Mouse (Mus musculus) forebrain, embryonic 11.5 days (tissue): Measurements from ENCODE around the gene Taf3. TPM values are rescaled to one million over a fixed set of nuclear protein-coding genes. Genes with fewer than 3 reads are reported as not detected.
A peak's percentile ranks its signal among the peaks of the same experiment; 100 is the strongest.

Source experiments
- ATAC-seq: fragments of 200-750 bp; cut with Nextera tagmentation; replicated peaks from 2 replicates; pipeline ENCODE4 v1.8.0; 2017; ENCODE audit warnings: moderate TSS enrichment; ENCODE audit not compliant: low FRiP score
- DNase-seq: peaks from one replicate; pipeline ENCODE4 v3.0.0-alpha.2; 2017; ENCODE audit warnings: low spot score
- H3K27ac ChIP-seq: fragments of 300-500 bp; sonication (generic); 2 replicates; pipeline ENCODE4 v1.5.1; 2014; ENCODE audit warnings: low read depth, low read length
- H3K27me3 ChIP-seq: fragments of 300-500 bp; sonication (generic); 2 replicates; pipeline ENCODE4 v1.6.1; 2014; ENCODE audit warnings: mild to moderate bottlenecking, low read length, mixed read lengths; ENCODE audit not compliant: control insufficient read depth, insufficient read depth
- H3K36me3 ChIP-seq: fragments of 300-500 bp; sonication (generic); 2 replicates; pipeline ENCODE4 v1.6.1; 2014; ENCODE audit warnings: mild to moderate bottlenecking, low read length, moderate library complexity, mixed read lengths; ENCODE audit not compliant: control insufficient read depth, insufficient read depth
- H3K4me1 ChIP-seq: fragments of 300-500 bp; sonication (generic); replicated peaks from 2 replicates; pipeline ENCODE4 v1.6.1; 2014; ENCODE audit warnings: low read length, mixed read lengths; ENCODE audit not compliant: control insufficient read depth, insufficient read depth
- H3K4me2 ChIP-seq: fragments of 300-500 bp; sonication (generic); 2 replicates; pipeline ENCODE4 v1.6.1; 2014; ENCODE audit warnings: low read depth, mild to moderate bottlenecking, low read length, moderate library complexity, mixed read lengths; ENCODE audit not compliant: severe bottlenecking
- H3K4me3 ChIP-seq: fragments of 300-500 bp; sonication (generic); 2 replicates; pipeline ENCODE4 v1.5.1; 2014; ENCODE audit warnings: low read depth, low read length
- H3K9ac ChIP-seq: fragments of 300-500 bp; sonication (generic); 2 replicates; pipeline ENCODE4 v1.6.1; 2014; ENCODE audit warnings: low read length
- H3K9me3 ChIP-seq: fragments of 300-500 bp; sonication (generic); 2 replicates; pipeline ENCODE4 v1.6.1; 2016; ENCODE audit warnings: low read length, mixed read lengths; ENCODE audit not compliant: control insufficient read depth
- WGBS: fragments of 180-500 bp; shearing (Covaris S2); extraction: QIAGEN DNeasy Blood & Tissue Kit; methylation state at CpG from one replicate; pipeline ENCODE4 v1.1.7; 2014; 5-methylcytosine and 5-hydroxymethylcytosine counted together
- polyA plus RNA-seq: library from polyadenylated mRNA; unstranded; fragments of >200 nt; fragmentation: Nextera tagmentation; extraction: Ambion mirVana; gene quantifications from 2 replicates; pipeline ENCODE4 v1.2.1, GENCODE M21; 2014

The Taf3 gene
- polyA plus RNA-seq, 1 experiment from 2014 or later = 18.8 TPM

DNA sequence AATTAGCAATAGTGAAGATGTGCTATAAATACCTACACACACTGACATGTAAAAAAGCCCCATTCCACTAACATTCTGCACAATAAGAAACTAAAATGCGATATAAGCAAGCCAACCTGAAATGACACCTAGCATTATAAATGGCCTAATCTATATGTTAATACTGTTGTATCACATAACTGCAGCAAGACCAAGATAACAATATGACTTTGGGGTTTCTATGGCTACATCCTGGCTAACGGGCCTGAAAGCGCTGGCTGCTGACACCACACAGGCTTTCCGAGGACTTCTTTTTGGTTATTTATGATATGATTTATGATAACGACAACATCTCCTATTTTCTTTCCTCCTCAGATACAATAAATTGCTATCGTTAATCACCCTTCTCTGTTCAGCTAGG, 90.4 kb downstream of the Taf3 start:
- no peak overlapping the region for H3K27ac ChIP-seq
- no peak for DNase-seq
- ATAC-seq = no peak
- no peak overlapping the region for H3K9ac ChIP-seq
- no peaks in the 10 kb centered on the region for H3K9me3 ChIP-seq
- no peaks in the 10 kb centered on the region for H3K27me3 ChIP-seq
- H3K36me3 ChIP-seq = no peaks in the 10 kb centered on the region
- H3K4me3 ChIP-seq = no peak overlapping the region
- WGBS = 88% methylated on average over 6 of the region's 6 CpGs
- H3K4me2 ChIP-seq = no peak overlapping the region
- H3K4me1 ChIP-seq = no peaks in the 10 kb centered on the region

DNA sequence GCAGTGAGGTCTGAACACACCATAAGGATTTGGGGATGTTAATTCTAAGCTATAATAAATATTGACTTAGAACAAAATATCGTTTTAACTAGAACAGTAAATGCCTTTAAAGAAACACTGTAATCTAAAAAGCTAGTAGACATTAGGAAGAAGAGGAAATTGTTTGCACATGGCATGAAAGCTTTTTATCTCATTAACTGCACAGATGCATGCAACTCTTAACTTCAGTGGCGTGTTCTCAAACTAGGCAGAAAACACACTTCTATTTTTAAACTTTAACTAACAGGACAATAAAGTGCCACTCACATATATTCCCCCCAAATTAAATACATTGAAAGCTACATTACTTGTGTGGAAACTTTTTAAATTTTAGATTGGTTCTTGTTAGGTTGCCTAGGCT, 91.8 kb downstream of the Taf3 start:
- Histone ChIP-seq H3K27ac (no peak overlapping the region), H3K4me1 (no peaks in the 10 kb centered on the region), H3K27me3 (no peaks in the 10 kb centered on the region), H3K4me2 (no peak overlapping the region), H3K9ac (no peak overlapping the region), H3K36me3 (no peaks in the 10 kb centered on the region), H3K4me3 (no peak overlapping the region), H3K9me3 (no peaks in the 10 kb centered on the region)
- WGBS = 71% methylated on average over 2 of the region's 2 CpGs
- ATAC-seq (no peak), DNase-seq (no peak)

DNA sequence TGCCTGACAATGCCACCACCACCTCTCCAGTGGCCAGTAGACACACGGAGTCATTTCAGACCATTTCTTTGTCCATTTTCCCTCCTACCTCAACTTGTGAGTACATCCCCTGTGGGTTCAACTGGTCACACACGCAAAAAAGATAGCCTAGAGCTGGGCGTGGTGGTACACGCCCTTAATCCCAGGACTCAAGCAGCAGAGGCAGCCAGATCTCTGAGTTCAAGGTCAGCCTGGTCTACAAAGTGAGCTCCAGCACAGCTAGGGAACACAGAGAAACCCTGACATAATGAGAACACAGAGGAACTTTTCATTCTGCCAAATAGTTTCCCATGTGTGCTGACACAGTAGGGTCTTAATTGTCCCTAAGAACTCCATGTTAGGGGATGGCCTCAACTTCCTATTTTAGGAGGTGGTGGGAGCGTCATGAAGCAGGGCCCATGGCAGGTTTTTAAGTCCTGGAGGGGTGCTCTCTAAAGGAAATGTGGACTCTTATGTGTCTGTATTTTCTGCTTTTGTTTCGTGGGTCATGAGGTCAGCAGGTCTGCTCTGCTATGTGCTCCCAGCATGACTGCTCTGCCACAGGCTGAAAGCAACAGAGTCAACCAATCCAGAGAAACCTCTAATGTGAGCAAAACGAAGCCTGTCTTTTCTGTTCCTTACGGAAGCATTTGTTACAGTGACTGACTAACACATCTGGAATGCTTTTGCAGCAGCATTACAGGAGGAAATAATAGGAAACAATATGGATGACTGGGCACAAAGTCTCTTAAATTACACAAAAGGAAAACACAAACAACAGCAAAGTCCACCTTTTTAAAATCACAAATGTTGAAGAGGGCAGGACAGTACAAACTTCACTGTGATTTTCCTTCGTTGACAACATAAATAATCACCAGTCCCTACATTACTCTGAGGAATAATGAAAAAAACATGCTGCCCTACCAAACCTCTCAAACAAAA, 92.5 kb downstream of the Taf3 start:
- Histone ChIP-seq H3K4me2 (no peak overlapping the region), H3K27ac (no peak overlapping the region), H3K9ac (no peak overlapping the region), H3K4me3 (no peak overlapping the region), H3K36me3 (no peaks in the 10 kb centered on the region), H3K4me1 (no peaks in the 10 kb centered on the region), H3K9me3 (no peaks in the 10 kb centered on the region), H3K27me3 (no peaks in the 10 kb centered on the region)
- DNase-seq (no peak), ATAC-seq (0 out of 2 replicates have a peak, but pooled peaks have one; percentile 46)
- WGBS = 55% methylated on average over 9 of the region's 9 CpGs

DNA sequence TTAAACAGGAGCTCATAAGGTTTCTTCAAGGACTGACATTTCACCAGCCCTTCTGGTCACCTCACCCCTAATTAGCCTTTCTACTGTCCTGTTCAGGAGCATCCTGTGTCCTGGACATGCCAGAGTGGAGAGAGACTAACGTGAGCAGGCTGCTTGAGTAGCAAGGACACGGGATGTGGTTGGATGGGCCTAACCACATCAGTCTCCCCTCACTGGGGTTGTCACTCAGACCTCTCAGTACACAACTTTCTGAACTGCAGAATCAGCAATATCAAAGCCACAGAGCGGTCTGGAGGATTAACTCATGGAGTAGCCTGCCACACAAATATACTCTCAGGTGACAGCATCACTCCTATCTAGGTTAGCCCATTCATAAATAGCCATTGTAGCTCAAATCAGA, 101.7 kb downstream of the Taf3 start:
- no peaks in the 10 kb centered on the region for H3K27me3 ChIP-seq
- no peak overlapping the region for H3K4me3 ChIP-seq
- no peak overlapping the region for H3K27ac ChIP-seq
- no peaks in the 10 kb centered on the region for H3K9me3 ChIP-seq
- ATAC-seq = no peak
- no peak overlapping the region for H3K4me2 ChIP-seq
- no peak for DNase-seq
- WGBS = 82% methylated on average over 3 of the region's 3 CpGs
- H3K9ac ChIP-seq = no peak overlapping the region
- no peaks in the 10 kb centered on the region for H3K36me3 ChIP-seq
- H3K4me1 ChIP-seq = no peaks in the 10 kb centered on the region

DNA sequence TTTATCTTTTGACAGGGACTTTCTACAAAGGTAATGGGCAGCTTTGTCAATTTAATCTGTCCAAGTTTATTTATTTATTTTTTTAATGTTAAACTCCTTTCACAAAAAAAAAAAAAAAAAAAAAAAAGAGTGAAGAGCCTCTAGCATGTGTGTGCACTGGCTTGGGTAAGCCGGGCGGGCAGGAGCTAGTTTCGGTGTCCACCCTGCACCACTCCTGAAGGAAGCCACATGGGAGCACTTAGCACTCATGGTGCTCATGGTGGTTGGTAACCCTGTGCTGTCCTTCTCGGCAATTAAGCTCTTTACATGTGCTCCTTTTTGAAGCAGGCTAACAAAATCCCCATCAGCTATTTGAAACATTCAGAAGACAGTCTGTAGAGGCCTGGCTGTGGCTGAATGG, 102.8 kb downstream of the Taf3 start:
- H3K4me2 ChIP-seq = no peak overlapping the region
- WGBS = 85% methylated on average over 4 of the region's 4 CpGs
- H3K36me3 ChIP-seq = no peaks in the 10 kb centered on the region
- no peaks in the 10 kb centered on the region for H3K27me3 ChIP-seq
- H3K27ac ChIP-seq = no peak overlapping the region
- no peaks in the 10 kb centered on the region for H3K9me3 ChIP-seq
- H3K4me3 ChIP-seq = no peak overlapping the region
- H3K4me1 ChIP-seq = no peaks in the 10 kb centered on the region
- H3K9ac ChIP-seq = no peak overlapping the region
- DNase-seq = no peak
- no peak for ATAC-seq

DNA sequence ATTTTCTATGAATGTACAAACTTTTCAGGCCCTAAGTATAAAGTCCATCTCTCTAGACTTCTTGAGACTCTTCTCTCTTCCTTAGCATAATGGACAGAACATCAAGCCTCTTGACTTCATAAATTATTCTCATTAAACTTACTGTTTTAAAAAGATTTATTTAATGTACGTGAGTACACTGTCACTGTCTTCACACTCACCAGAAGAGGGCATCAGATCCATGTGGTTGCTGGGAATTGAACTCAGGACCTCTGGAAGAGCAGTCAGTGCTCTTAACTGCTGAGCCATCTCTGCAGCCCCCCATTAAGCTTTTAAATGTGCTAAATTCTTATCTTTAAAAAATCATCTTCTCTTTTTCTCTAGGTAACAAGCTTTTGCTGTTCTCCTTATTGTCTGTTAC, 105.4 kb downstream of the Taf3 start:
- Histone ChIP-seq H3K27me3 (no peaks in the 10 kb centered on the region), H3K36me3 (no peaks in the 10 kb centered on the region), H3K9ac (no peak overlapping the region), H3K4me2 (no peak overlapping the region), H3K4me3 (no peak overlapping the region), H3K4me1 (no peaks in the 10 kb centered on the region), H3K9me3 (no peaks in the 10 kb centered on the region), H3K27ac (no peak overlapping the region)
- no peak for ATAC-seq
- no peak for DNase-seq
- WGBS = 84% methylated on average over 1 of the region's 1 CpGs

DNA sequence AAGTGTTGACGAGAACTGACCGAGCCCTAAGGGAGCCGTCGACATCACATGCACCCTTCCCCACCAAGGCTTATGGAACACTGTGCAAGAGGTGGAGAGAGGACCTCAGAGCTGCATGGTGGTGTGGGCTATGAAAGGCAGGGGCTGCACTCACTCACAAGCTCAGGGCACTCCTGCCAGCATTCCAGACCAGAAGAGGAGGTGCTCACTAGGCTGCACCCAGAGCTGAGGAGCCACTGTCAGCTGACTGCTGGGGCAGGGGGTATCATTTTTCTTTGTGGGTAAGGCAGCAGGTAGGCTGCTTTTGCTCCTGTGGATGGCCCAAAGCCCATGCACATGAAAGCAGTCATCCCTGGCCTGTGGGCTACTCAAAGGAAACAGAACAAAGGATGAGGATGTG, 109.1 kb downstream of the Taf3 start:
- DNase-seq (no peak), ATAC-seq (no peak)
- 97% methylated on average over 4 of the region's 4 CpGs for WGBS
- Histone ChIP-seq H3K36me3 (no peaks in the 10 kb centered on the region), H3K4me1 (no peaks in the 10 kb centered on the region), H3K4me3 (no peak overlapping the region), H3K27ac (no peak overlapping the region), H3K9me3 (no peaks in the 10 kb centered on the region), H3K9ac (no peak overlapping the region), H3K27me3 (no peaks in the 10 kb centered on the region), H3K4me2 (no peak overlapping the region)

DNA sequence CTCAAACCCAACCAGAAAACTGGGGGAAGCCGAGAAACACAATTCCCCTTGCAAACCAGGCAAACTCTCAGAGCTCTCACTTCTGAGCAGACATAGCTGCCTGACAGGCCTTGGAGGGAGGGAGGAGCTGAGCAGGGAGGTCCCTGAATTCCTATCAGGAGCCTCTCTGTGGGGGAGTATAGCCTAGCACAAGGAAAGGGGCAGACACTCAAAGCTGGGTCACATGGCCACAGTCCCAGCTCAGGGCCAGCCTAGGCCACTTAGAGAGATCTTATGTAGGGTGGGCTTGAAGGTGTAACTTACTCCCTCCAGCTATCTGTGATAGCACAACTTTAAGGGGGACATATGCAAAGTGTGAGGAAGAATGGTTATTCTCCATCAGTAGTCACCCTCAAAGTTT, 112.4 kb downstream of the Taf3 start:
- no peaks in the 10 kb centered on the region for H3K9me3 ChIP-seq
- H3K4me1 ChIP-seq = no peaks in the 10 kb centered on the region
- ATAC-seq = no peak
- H3K27ac ChIP-seq = no peak overlapping the region
- no peaks in the 10 kb centered on the region for H3K36me3 ChIP-seq
- H3K9ac ChIP-seq = no peak overlapping the region
- H3K4me3 ChIP-seq = no peak overlapping the region
- H3K4me2 ChIP-seq = no peak overlapping the region
- H3K27me3 ChIP-seq = no peaks in the 10 kb centered on the region
- DNase-seq = no peak
- no CpG with 5 or more reads among the region's 1 CpGs for WGBS

DNA sequence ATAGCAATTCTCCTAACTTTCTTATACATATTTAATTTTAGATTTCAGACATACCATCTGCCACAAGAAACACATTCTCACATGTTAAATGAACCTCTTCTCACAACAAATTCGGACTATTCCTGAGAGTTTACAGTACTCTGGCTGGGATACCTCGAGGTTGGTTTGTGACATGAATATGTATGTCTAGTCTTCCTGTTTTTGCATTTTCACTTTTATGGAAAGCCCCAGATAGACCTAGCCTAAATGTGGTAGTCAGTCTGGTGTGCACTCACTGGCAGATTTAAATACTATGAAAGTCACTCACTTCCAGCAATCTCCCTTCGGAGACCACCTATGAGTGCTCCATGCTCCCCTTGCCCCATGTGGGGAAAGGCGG, 121.5 kb downstream of the Taf3 start:
- Histone ChIP-seq H3K9me3 (no peaks in the 10 kb centered on the region), H3K27ac (no peak overlapping the region), H3K36me3 (no peaks in the 10 kb centered on the region), H3K4me1 (no peaks in the 10 kb centered on the region; the same call in 1 of the 2 replicates), H3K4me2 (no peak overlapping the region), H3K4me3 (no peak overlapping the region), H3K27me3 (peaks cover 2% of the 10 kb centered on the region; the same call in 1 of the 2 replicates), H3K9ac (no peak overlapping the region)
- no peak; the same call in 1 of the 2 replicates for ATAC-seq
- no peak for DNase-seq
- WGBS = 74% methylated on average over 4 of the region's 4 CpGs
